8 mouse cellular contexts compared by ENCODE assay signal in genomic region chr7:40086236-40086635, GRCm38 (mm10).
DNase-seq lines count a peak whose midpoint lies in the region; ATAC-seq lines count a peak whose summit lies in the region.

No protein-coding gene starts in this region.

- no peaks in the 10 kb centered on the region for H3K9me3 ChIP-seq in hindbrain, embryonic 10.5 days
- no peaks in the 10 kb centered on the region for H3K9me3 ChIP-seq in hindbrain, embryonic 12.5 days (replicated peaks)
- no peaks in the 10 kb centered on the region for H3K9me3 ChIP-seq in neural tube, embryonic 14.5 days (ENCODE audit: control insufficient read depth, low read length)

- no peaks in the 10 kb centered on the region for H3K27me3 ChIP-seq in hindbrain, embryonic 10.5 days (ENCODE audit: insufficient read depth, poor library complexity, severe bottlenecking)
- no peaks in the 10 kb centered on the region for H3K27me3 ChIP-seq in hindbrain, embryonic 12.5 days
- H3K27me3 ChIP-seq in neural tube, embryonic 14.5 days (ENCODE audit: control insufficient read depth, insufficient read depth, low read length), result no peaks in the 10 kb centered on the region

- DNase-seq in hindbrain, embryonic 10.5 days (ENCODE audit: low spot score), result peak; percentile 13
- peak; percentile 15 for DNase-seq in ovary, postnatal 14 days (ENCODE audit: low spot score)
- no peak for DNase-seq in ovary, adult 18-20 months (ENCODE audit: low spot score)
- DNase-seq in brain, adult 2 months (ENCODE audit: low read depth, low spot score), result peak; percentile 22
- DNase-seq in urinary bladder, postnatal 10 days (ENCODE audit: low spot score), result no peak

- H3K4me3 ChIP-seq in hindbrain, embryonic 10.5 days, result no peak overlapping the region
- no peak overlapping the region for H3K4me3 ChIP-seq in hindbrain, embryonic 12.5 days
- no peak overlapping the region for H3K4me3 ChIP-seq in neural tube, embryonic 14.5 days (ENCODE audit: low read depth, low read length)

- ATAC-seq in hindbrain, embryonic 12.5 days (ENCODE audit: low FRiP score), result no peak
- peak; percentile 34; the same call in 1 of the 2 replicates for ATAC-seq in neural tube, embryonic 14.5 days (ENCODE audit: low read depth)
- no peak for ATAC-seq in megakaryocyte, adult 5-6 weeks (ENCODE audit: poor library complexity, severe bottlenecking)

- 62% methylated on average over 2 of the region's 2 CpGs for WGBS in hindbrain, embryonic 10.5 days
- 56% methylated on average over 2 of the region's 2 CpGs for WGBS in hindbrain, embryonic 12.5 days
- 63% methylated on average over 2 of the region's 2 CpGs for WGBS in neural tube, embryonic 14.5 days

- no peaks in the 10 kb centered on the region for H3K4me1 ChIP-seq in hindbrain, embryonic 10.5 days (replicated peaks)
- H3K4me1 ChIP-seq in hindbrain, embryonic 12.5 days, result no peaks in the 10 kb centered on the region
- H3K4me1 ChIP-seq in neural tube, embryonic 14.5 days (ENCODE audit: control insufficient read depth, insufficient read depth, low read length), result no peaks in the 10 kb centered on the region

- no peak overlapping the region for H3K4me2 ChIP-seq in hindbrain, embryonic 12.5 days (replicated peaks)
- H3K4me2 ChIP-seq in neural tube, embryonic 14.5 days (ENCODE audit: low read depth, low read length), result no peak overlapping the region

- H3K27ac ChIP-seq in hindbrain, embryonic 10.5 days, result no peak overlapping the region
- no peak overlapping the region for H3K27ac ChIP-seq in hindbrain, embryonic 12.5 days
- H3K27ac ChIP-seq in neural tube, embryonic 14.5 days (ENCODE audit: low read depth, low read length), result no peak overlapping the region

- H3K9ac ChIP-seq in hindbrain, embryonic 12.5 days, result no peak overlapping the region
- no peak overlapping the region for H3K9ac ChIP-seq in neural tube, embryonic 14.5 days (replicated peaks; ENCODE audit: low read depth, low read length)

- H3K36me3 ChIP-seq in hindbrain, embryonic 10.5 days, result no peaks in the 10 kb centered on the region
- no peaks in the 10 kb centered on the region for H3K36me3 ChIP-seq in hindbrain, embryonic 12.5 days
- no peaks in the 10 kb centered on the region for H3K36me3 ChIP-seq in neural tube, embryonic 14.5 days (ENCODE audit: control insufficient read depth, insufficient read depth, low read length)

Comparison
In these comparisons a context has a peak if more than half of its experiments do, and no peak if none do; other contexts are left out.
1. DNase-seq: peak in hindbrain, embryonic 10.5 days (single experiment), ovary, postnatal 14 days (single experiment) and brain, adult 2 months (single experiment); none in ovary, adult 18-20 months (single experiment) and urinary bladder, postnatal 10 days (single experiment).